Mouse (Mus musculus): ENCODE results near the gene Nt5c2.
"Not testable (repeated sequence)": the region's sequence is repeated elsewhere in the genome, so short reads cannot be mapped to it uniquely, and the experiment has no call there.

Nt5c2 gene

GRCm38 (mm10) chr19:47016487-47016886 is 1.5 kb upstream of the Nt5c2 start:
- DNase-seq, result peak; percentile 48 to 59

GRCm38 (mm10) chr19:47015965-47016364 is 1.0 kb upstream of the Nt5c2 start:
- DNase-seq, result no peak

- no peak for DNase-seq
These were observed 443 bp upstream of the Nt5c2 start for GRCm38 (mm10) chr19:47015396-47015795.

- DNase-seq, result no peak
These were observed 850 bp downstream of the Nt5c2 start for GRCm38 (mm10) chr19:47014159-47014446.

- no peak for DNase-seq
These were observed 1.4 kb downstream of the Nt5c2 start for GRCm38 (mm10) chr19:47013340-47014158.

GRCm38 (mm10) chr19:47012521-47013130 is 2.3 kb downstream of the Nt5c2 start:
- no peak for DNase-seq

GRCm38 (mm10) chr19:47009943-47010342 is 5.0 kb downstream of the Nt5c2 start:
- no peak for DNase-seq

- DNase-seq, result no peak
These were observed 5.5 kb downstream of the Nt5c2 start for GRCm38 (mm10) chr19:47009420-47009819.

- peak in 1 of 2 experiments; percentile 18 for DNase-seq
These were observed 8.6 kb downstream of the Nt5c2 start for GRCm38 (mm10) chr19:47006321-47006720.

GRCm38 (mm10) chr19:47005873-47006272 is 9.1 kb downstream of the Nt5c2 start:
- DNase-seq, result no peak

- DNase-seq, result no peak
These were observed 11.0 kb downstream of the Nt5c2 start for GRCm38 (mm10) chr19:47003742-47004511.

- DNase-seq, result not testable (repeated sequence)
These were observed 14.6 kb downstream of the Nt5c2 start for GRCm38 (mm10) chr19:47000357-47000756.

- no peak for DNase-seq
These were observed 15.2 kb downstream of the Nt5c2 start for GRCm38 (mm10) chr19:46999753-47000152.

GRCm38 (mm10) chr19:46998953-46999352 is 16.0 kb downstream of the Nt5c2 start:
- DNase-seq, result no peak

- DNase-seq, result no peak
These were observed 16.6 kb downstream of the Nt5c2 start for GRCm38 (mm10) chr19:46998168-46998870.

GRCm38 (mm10) chr19:46996095-46996494 is 18.9 kb downstream of the Nt5c2 start:
- DNase-seq, result no peak

GRCm38 (mm10) chr19:46992329-46992728 is 22.6 kb downstream of the Nt5c2 start:
- not testable (repeated sequence) for DNase-seq

GRCm38 (mm10) chr19:46991145-46991544 is 23.8 kb downstream of the Nt5c2 start:
- DNase-seq, result peak; percentile 76 to 81

GRCm38 (mm10) chr19:46990625-46991024 is 24.3 kb downstream of the Nt5c2 start:
- DNase-seq, result not testable (repeated sequence)

- no peak for DNase-seq
These were observed 24.8 kb downstream of the Nt5c2 start for GRCm38 (mm10) chr19:46990153-46990518.

GRCm38 (mm10) chr19:46989479-46990152 is 25.3 kb downstream of the Nt5c2 start:
- DNase-seq, result no peak

All from thymus, postnatal 36 days (tissue).